Mouse (Mus musculus) heart, postnatal 25 days (tissue): Measurements from ENCODE around the gene Paqr3. TPM values are rescaled to one million over a fixed set of nuclear protein-coding genes. Genes with fewer than 3 reads are reported as not detected.

Experiments used
- DNase-seq: peaks from one replicate; pipeline ENCODE4 v3.0.0; 2022; ENCODE audit warnings: low spot score
- intact Hi-C: fragments of 180-260 bp; cut with DNase I; formaldehyde crosslinking; loops from one replicate; pipeline ENCODE4 v1.15.1; 2025
- total RNA-seq, 2 experiments: library from RNA; stranded (reverse); gene quantifications; 2 replicates each; pipeline ENCODE4 v1.2.3; 2021

Paqr3 gene
- total RNA-seq: 1 to 10 TPM; 2.3 to 2.8 TPM

DNA sequence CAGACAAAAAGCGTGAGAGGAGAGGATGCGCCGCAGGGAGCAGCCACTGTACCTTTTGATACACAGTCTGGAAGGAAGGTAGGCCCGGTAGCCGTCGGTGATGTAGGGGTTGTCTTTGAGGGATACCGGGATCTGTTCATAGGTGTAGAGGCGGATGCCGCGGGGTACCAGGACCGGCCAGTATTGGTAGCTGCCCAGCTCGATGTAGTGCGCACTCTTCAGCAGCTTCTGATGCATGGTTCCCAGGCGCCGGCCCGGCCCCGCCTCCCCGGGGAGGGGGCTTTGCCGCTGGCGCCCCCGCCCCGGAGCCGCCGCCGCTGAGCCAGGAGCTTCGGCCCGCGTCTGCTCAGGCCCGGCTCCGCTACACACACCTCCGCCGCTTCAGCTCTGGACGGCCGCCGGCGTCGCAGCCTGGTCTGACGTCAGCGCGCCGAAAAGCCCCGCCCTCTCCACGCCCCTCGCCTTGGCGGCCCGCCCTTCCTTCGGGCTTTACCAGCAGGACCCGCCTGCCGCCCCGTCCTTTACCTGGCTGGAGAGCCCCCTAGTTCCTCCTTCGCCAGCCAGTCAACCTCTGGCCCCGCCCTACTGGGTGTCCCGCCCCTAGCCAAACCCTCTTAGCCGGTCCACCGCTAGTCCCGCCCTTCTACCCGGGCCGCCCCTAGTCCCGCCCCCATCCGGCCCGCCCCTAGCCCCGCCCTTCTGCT is at the start of gene Paqr3:
Paqr3 (minus strand) TSS at position 390 of the 704 bp plus-strand sequence.
- peak; percentile 93 for DNase-seq
- intact Hi-C loops: loop anchor here (5.0 kb wide), 1 partner anchor 114 kb away; the partner anchor contains the start of gene Bmp2k

DNA sequence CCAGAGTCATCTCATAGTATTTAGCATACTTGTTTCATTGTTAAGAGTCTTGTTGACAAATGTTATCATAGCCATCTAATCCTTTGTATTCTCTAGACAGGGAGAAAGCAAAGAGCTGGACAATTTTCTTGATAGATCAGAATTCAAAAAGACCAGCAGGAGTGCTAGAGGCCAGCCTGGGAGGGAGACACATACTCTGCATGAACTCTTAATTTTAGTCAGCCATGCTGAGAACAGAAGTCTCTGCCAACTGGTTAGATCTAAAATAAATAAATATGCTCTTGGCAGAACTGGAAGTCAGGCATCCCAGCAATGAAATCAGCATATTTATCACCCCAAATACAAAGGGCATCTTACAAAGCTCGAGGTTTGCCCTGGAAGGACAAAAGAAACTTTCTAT is 43.3 kb upstream of the Paqr3 start:
- no peak for DNase-seq
- intact Hi-C loops: no loop called here

DNA sequence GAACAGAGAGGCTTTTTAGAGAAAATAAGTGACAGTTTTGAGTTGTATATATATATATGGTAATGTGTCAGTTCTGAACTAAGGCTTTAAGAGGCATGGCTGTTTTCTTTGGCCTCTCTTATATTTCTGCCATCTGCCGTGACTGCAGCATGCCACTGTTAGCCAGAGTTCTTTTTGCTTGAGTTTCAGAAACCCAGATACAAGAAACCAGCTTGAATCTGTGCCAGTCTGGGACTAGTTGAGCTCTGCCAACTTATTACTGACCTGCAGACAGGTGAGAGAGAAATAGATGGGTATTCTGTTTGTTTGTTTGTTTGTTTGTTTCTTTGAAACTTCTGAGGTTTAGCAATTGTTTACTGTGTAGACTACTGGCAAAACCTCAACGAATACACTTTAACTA is 23.9 kb upstream of the Paqr3 start:
- no peak for DNase-seq
- intact Hi-C loops: loop anchor here (10.0 kb wide), 2 partner anchors 459 to 559 kb away; no protein-coding TSS in a partner anchor

DNA sequence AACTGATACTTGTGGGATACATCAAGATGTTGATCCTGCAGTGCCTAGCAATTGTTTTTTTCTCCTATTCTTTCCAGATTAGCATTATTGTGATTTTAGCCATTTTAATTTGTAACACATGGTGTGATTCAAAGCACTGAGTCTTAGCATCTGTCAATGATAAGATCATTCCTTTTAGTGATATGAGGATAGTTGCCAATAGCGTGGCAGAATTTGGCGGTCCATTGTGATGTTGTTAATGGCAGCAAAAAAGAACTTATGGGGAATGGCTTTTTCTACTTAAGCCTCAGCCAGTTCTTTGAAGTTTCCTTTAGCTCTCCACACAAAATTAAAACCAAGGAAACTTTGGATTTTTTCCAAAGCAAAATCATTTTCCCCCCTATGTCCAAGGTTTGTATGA is 18.2 kb upstream of the Paqr3 start:
- no peak for DNase-seq
- intact Hi-C loops: loop anchor here (5.0 to 10.0 kb wide), 4 partner anchors 805 to 1738 kb away; no protein-coding TSS in a partner anchor

DNA sequence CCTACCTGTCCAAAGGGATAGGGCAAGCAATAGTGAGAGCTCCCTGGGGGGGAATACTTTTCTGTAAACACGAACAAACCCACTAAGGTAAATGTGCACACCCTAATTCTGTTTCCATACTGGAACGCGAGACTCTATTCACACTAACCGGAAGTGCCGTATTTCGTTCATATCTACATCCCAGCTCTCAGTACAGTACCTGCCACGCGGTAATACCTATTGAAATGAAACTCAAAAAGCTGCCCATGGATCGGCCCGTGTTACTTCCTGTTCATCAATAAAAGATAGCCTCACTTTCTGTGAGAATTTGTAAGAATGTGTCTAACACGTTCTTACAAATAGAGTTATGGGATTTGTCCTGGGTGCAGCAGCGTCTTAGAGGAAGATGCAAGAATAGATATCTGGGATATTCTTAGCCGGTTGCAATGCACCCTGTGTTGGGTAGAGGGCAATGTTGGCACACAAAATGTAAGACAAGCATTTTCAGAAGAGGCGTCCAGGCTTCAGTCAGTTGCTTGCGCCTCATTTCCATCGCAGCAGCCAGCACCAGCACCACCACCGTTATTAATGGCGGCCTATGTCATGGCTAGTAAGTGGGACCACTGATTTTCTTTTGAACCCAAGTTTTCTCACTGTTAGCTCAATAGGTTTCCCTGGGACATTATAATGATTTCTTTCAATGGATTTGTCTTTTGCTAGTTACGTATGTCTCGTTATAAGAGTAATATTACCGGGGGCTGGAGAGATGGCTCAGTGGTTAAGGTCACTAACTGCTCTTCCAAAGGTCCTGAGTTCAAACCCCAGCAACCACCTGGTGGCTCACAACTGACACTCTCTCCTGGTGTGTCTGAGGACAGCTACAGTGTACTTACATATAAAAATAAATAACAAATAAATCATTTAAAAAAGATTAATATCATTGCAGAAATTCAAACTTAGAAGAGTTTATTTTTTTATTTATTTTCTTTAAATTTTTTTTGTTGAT is 17.1 kb upstream of the Paqr3 start:
- intact Hi-C loops: loop anchor here (5.0 to 10.0 kb wide), 4 partner anchors 806 to 1739 kb away; no protein-coding TSS in a partner anchor
- no peak for DNase-seq

DNA sequence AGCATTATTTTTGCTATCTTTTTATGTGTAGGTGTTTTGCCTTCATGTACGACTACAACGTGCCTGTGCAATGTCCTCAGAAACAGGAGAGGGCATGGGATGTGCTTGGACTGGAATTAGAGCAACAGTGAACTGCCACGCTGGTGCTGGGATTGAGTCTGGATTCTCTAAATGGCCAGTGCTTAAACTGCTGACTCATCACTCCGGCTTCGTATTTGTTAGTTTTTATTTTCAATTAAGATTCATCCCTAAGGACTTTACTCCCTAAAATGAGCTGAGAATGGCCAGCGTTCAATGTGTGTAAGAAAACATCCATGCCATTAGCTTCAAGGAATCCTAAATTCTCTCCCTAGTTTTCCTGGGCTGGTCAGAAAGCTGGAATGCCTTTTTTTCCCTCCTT is 15.9 kb upstream of the Paqr3 start:
- no peak for DNase-seq
- intact Hi-C loops: loop anchor here (2.0 to 10.0 kb wide), 5 partner anchors 808 to 1740 kb away; partner anchors contain the start of gene Cfap299

DNA sequence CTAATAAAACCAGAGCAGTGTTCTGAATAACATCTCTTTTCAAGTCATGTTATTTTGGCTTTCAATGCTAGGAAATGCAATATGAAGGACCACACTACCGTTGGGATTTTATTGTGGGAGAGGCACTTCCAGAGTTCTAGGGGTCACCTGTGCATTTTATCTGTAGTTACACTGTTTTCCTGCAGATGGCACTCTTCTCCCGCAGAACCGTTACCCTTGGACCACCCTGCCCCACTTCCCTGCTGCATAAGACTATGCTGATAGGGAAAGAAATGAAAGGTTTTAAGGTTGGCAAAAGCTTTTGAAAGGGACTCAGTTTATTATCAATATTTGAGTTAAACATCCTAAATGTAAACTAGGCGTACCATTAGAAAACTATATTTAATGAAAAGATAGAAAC is 14.6 kb upstream of the Paqr3 start:
- no peak for DNase-seq
- intact Hi-C loops: loop anchor here (2.0 to 10.0 kb wide), 5 partner anchors 809 to 1741 kb away; partner anchors contain the start of gene Cfap299

DNA sequence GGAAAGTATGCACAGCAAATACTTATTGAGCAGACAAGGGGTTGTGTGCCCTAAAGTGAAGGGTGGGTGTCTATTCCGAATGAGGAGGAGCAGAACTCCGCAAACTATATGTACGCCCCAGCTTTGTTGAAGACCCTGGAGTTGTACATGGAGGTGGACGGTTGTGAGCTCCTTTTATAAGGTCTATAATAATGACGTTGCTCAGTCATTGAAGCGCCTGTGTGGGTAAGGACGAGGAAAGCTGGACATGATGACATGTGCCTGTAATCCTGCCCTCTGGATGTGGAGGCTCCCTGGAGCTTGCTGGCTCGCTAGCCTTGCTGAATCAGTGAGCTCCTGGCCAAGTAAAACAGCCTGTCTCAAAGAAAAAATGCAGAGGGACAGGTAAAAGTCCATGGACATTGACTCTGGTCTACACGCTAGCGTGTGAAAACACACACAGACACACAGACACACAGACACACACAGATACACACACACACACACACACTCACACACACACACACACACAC is 14.1 kb upstream of the Paqr3 start:
- no peak for DNase-seq
- intact Hi-C loops: loop anchor here (5.0 to 10.0 kb wide), 4 partner anchors 809 to 1742 kb away; no protein-coding TSS in a partner anchor

DNA sequence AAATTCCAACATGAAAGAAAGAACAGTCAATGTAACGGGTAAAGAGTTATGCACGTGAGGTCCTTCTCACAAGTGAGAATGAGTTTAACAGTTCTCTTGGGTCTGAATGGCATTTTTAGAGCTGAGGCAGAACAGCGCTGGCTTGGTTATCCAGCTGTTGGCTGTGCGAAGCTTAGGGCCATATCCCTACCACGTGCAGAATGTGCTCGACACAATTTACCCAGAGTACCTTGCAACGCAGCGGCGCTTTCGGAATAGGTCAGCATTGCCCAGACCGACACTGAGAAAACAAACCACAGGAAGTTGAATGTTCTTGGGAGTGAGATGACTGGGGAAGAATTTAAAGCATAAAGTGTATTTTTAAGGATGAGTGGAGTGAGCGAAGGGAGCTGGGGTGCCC is 13.6 kb upstream of the Paqr3 start:
- DNase-seq: no peak
- intact Hi-C loops: loop anchor here (5.0 to 10.0 kb wide), 4 partner anchors 810 to 1742 kb away; no protein-coding TSS in a partner anchor

DNA sequence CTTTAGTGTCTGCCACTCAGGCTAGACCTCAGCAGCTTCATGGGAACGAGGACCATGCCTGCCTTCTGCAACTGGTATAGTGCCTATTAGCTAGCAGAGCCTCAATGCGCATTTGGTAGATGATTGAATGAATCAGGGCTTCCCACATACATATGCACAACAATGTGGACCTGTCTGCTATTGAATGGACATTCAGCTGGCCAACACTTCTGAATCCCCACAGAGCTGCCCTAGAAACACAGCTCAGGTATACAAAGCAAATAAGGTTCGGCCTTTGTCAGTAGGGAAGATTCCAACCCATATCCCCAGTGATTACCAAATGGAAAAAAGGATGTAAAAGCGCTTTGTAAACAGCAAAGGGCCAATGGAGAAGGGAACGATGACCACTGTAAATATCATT is 699 bp downstream of the Paqr3 start:
- DNase-seq: no peak
- intact Hi-C loops: loop anchor here (5.0 kb wide), 1 partner anchor 113 kb away; the partner anchor contains the start of gene Bmp2k

DNA sequence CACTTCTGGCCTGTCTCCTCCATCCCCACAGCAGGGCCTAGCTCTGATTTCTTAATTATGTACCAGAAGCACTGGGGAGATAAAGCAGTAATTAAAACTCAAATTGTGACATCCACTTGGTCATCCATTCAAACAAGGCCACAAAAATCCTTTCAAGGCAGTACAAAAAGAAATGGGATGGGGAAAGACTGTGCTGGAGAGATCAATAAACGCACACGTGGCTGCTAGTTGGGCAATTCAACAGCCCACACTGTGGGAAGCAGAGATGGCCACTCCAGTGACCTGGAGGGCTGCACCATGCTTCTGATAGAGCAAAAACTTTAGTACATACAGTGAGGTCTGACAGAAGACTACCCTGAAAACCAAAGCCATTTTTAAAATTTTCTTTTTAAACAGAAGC is 1.3 kb downstream of the Paqr3 start:
- no peak for DNase-seq
- intact Hi-C loops: loop anchor here (5.0 kb wide), 1 partner anchor 113 kb away; the partner anchor contains the start of gene Bmp2k

DNA sequence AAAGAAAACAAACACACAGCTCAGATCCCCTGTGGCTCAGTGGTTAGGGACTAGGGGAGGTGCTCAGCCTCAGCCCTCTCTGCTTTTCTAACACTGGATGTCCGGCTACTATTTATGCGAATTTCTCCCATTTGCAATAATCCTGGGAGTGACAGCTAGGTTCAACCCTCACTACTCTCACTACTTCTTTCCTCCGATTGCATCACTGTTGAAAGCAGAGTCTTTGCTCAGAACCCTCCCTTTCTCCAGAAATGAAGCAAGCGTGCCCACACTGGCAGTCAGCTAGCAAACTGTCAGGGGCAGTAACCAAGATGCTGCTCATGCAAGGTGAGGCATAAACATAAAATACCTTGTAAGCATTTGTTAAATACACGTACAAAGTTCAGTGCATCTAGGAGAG is 3.1 kb downstream of the Paqr3 start:
- no peak for DNase-seq
- intact Hi-C loops: no loop called here

DNA sequence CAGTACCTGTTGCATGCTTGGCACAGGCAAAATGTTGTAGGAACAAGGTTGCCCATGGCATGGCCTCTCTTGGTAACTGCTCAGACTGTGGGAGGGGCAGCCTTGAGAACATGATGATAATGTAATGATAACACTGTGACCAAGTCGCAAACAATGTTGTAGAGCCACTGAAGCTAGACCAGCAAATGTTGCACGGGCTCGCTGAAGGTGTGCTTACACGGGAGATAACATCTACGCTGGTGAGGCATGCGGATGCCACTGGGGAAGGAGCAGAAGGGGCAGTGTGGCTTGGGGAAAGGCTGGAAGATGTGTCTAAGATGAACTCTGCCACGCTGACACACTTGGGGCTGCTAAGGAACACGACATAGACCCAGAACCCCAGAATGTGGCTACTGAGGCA is 11.4 kb downstream of the Paqr3 start:
- intact Hi-C loops: no loop called here
- no peak for DNase-seq

DNA sequence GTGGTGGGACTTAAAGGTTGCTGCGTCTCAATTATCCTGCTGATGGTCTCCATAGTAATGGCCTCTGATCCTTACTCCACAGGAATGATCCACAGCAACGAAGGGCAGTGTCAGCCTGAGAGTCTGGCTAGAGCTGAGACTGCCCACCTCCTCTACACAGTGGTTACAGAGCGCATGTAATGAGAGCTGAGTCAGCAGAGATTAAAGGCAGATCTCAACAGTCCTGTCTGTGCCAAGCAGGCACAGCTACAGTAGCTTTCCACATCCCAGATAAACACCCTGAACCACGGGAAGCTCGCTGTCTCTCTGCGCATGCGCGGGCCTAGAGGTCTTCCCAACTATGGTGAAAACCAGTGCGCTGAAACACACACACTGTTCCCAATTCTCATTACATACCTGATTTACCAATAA is 13.8 kb downstream of the Paqr3 start:
- no peak for DNase-seq
- intact Hi-C loops: no loop called here

DNA sequence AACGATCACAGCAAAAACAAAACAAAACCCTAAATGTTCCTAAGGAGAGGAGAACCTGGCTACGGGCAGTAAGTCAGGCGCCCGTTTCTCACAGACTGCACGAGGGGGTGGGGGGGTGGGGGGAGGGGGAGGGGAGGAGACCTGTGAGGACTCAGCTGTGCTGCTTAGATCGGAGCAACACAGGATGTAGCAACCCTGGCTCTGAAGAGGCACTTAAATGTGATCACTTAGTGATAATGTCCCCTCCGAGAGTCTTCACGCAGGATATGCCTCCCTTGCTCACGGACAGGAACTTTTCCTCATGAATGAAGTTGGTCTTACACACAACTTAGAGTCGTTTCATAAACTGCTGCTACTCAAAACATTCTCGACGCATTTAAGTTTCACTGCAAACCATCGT is 16.1 kb downstream of the Paqr3 start:
- intact Hi-C loops: no loop called here
- no peak for DNase-seq

DNA sequence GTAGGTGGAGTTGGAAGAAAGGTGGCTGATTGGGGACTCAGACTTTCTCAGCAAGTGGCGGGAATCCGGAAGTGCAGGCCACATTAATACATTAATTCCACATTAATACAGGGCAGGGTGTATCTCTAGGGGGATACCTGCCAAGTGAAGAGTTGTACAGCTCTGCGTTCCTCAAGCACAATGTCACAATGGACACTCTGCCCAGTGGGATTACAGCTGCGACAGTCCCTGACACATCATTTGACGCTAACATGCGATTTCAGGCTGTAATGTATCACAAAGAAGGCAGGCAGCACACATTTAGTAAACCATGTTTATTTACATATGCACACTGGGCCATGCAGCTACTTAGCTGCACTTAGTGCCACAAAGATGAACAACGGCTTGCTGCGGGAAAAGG is 18.4 kb downstream of the Paqr3 start:
- no peak for DNase-seq
- intact Hi-C loops: no loop called here

DNA sequence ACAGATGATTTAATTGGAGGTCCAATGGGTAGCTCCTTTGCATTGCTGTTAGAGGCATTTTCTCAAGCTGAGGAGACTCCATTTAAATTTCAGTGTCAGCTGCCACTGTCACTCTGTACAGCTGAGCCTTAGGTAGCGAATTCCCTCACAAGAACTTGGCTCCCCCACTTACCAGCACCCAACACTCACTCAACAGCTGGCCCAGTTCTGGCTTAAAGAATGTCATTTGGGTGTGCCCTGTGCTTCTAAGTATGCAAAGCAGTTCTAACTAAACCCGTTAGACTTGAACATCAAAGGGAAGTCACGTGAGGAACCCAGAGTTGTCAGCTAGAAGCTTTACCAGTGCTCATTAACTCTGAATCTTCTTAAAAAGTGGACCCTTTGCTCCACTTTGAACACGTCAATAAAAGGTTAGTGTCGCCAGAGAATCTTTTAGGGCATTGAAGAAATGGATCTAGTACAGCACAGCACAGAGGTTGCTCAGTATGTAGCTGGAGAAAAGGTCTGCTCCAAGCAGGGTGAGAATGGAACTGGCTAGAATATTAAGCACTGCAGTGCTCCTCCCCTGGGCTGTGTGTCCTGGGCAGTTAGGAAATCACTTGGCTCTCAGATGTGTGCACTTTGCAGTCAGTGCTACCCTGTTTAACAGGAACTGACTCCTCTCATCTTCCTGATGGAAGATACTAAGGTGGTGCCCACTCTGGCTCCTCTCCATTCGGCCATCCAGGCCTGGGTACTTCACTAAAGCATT is 21.2 kb downstream of the Paqr3 start:
- intact Hi-C loops: no loop called here
- no peak for DNase-seq

DNA sequence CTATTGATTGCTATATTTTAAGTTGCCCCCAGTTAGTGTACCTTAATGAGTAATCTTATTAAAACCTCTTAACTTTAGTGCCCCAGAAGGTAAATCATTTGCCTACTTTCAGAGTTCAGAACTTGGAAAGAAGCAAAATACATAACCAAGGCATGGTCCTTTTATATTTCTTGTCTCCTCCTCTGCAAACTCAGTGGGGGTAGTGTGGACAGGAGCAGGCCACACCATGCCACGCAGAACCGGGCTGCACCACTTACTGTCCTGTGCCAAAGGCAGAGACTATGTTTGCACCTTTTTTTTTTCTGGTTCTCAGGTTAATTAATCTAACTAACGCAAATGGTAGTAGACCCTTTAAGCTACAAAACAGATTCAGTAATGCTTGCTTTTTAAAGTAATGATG is 22.0 kb downstream of the Paqr3 start:
- intact Hi-C loops: no loop called here

DNA sequence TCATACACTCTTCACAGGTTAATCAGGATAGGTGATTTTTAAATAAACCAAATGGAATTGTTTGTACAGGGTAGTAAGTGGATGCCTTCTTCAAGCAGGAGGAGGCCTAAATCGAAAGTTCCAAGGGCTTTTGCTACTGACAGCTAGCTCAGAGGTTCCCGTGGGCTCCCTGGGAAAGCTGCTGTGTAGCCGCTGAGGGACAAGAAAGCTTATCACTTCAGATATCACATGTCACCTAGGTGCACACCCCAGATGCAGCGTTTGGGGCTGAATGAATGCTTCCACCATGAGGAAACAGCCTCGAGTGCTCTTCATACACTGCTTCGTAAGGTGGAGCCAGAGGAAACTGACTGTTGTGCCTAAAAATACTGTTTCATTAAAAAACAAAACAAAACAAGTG is 23.2 kb downstream of the Paqr3 start:
- intact Hi-C loops: no loop called here
- no peak for DNase-seq

More for the DNA sequence above, 22.0 kb downstream of the Paqr3 start:
- no peak for DNase-seq
